Mouse (Mus musculus): Measurements from ENCODE around the gene Dnajc14.
"Not testable (repeated sequence)": the region's sequence is repeated elsewhere in the genome, so short reads cannot be mapped to it uniquely, and the experiment has no call there.

Dnajc14 gene

GRCm38 (mm10) chr10:128820217-128820616, 16.4 kb downstream of the Dnajc14 start:
- DNase-seq (ENCODE audit: low spot score in 2 of 2), result no peak

- DNase-seq (ENCODE audit: low spot score in 2 of 2), result peak; percentile 98 to 99
Observed at GRCm38 (mm10) chr10:128821358-128822056, 17.6 kb downstream of the Dnajc14 start, which contains the start of gene Ormdl2. Gene Ormdl2 (minus strand): TSS chr10:128821645.

DNA sequence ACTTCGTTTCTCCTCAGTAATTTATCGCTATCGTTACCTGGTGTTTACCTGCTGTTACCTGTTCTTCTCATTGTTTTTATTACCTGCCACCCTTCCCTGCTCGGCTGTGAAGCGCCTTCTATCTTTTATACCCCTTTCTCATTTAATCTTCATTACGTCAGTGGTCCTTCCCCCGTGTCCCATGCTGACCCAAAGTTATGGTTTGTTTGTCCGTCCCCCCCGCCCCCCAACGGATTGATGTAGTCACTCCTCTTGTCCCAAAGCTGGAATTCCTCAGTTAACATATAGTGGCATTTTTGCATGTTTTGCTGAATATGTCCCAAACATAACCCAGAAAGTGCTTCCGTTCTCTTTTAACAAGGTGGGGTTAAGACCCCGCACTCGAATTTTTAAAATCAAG, 18.3 kb downstream of the Dnajc14 start:
- DNase-seq (ENCODE audit: low spot score in 2 of 2), result no peak

DNA sequence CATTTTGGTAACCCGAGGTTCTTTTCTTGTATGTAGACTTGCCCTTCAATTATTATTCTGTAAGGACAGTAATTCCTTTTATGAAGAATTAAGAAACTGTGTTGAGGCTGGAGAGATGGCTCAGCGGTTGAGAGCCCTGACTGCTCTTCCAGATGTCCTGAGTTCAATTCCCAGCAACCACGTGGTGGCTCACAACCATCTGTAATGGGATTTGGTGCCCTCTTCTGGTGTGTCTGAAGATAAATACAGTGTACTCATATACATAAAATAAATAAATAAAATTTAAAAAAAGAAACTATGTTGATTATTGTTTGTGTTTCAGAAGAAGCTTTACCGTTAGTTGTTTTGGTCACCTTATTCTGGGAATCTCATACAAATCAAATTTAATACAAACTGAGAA, 19.2 kb downstream of the Dnajc14 start:
- not testable (repeated sequence) for DNase-seq (ENCODE audit: low spot score in 2 of 2)

DNA sequence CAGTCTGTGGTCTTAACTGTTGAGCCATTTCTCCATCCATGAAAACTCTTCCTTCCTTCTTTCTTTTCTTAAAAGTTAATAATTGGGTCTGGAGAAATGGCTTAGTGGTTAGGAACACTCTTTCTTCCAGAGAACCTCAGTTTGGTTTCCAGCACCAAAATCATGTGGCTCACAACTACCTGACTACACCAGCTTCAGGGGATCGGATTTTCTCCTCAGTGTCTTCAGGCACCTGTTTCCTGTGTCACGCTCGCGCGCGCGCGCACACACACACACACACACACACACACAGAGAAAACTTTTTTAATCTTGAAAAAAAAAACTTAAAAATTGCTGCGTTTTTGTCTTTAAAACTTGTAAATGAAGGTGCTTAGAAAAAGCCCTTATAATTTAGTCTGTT, 20.0 kb downstream of the Dnajc14 start:
- DNase-seq (ENCODE audit: low spot score in 2 of 2), result no peak

DNA sequence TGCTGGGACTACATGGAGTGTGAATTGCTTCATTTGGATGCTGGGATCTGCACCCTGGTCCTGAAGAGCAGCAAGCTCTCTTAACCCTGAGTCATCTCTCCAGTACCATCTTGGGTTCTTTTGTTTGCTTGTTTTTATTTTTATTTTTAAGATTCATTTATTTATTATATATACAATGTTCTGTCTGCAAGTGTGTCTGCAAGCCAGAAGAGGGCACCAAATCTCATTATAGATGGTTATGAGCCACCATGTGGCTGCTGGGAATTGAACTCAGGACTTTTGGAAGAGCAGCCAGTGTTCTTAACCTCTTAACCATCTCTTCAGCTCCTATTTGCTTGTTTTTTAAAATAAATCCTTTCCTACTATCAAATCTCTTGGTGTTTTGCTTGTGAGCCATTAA, 33.5 kb downstream of the Dnajc14 start:
- DNase-seq (ENCODE audit: low spot score in 2 of 2), result no peak

DNA sequence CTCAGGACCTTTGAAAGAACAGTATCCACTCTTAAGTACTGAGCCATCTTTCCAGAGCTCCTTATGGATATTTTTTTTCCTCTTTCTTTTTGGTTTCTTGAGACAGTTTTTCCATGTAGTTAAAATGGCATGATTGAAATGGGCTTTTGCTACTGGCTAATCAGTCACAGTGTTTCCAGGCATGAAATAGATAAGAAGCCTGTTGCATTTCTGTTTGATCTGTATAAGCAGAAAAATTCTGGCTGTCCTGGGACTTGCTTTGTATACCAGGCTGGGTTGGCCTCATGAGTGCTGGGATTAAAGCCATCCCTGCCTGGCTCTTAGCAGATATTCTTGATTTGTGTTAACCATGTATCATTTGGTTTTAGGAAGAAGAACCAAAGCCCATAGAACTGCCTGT, 35.6 kb downstream of the Dnajc14 start:
- no peak for DNase-seq (ENCODE audit: low spot score in 2 of 2)

DNA sequence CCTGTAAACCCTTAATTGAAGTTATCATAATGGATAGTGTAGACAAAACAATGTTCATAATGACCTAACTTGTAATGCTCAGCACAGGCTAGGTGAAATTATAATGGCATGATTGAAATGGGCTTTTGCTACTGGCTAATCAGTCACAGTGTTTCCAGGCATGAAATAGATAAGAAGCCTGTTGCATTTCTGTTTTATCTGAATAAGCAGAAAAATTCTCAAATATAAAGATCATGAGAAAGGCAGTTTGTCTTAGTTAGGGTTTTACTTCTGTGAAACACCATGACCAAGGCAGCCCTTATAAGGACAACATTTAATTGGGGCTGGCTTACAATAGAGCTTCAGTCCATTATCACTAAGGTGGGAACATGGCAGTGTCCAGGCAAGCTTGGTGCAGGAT, 36.8 kb downstream of the Dnajc14 start:
- DNase-seq (ENCODE audit: low spot score in 2 of 2), result no peak

GRCm38 (mm10) chr10:128843260-128843659, 39.4 kb downstream of the Dnajc14 start:
- DNase-seq (ENCODE audit: low spot score in 2 of 2), result no peak

DNA sequence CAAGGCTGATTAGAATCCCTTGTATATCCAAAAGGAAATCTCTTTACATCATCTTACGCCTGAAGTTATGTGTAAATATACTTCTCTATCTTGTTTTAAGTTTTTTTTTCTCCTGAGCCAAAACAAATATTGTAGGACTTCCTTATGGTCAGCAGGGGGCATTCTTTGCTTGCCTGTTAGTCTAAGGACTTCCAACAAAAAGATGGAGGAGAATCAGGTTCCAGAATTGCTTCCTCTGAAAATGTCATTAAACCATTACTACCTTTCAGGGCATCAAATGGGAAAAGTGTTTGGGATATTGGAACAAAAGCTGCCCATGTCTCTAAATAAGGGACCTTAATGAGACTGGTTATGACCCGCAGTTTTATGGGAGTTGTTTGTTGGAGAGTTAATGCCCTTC, 41.7 kb downstream of the Dnajc14 start:
- DNase-seq (ENCODE audit: low spot score in 2 of 2), result no peak

- no peak for DNase-seq (ENCODE audit: low spot score in 2 of 2)
Observed at GRCm38 (mm10) chr10:128846664-128847063, 42.8 kb downstream of the Dnajc14 start.

GRCm38 (mm10) chr10:128848426-128848825, 44.6 kb downstream of the Dnajc14 start:
- DNase-seq (ENCODE audit: low spot score in 2 of 2), result no peak

GRCm38 (mm10) chr10:128850339-128850738, 46.5 kb downstream of the Dnajc14 start:
- DNase-seq (ENCODE audit: low spot score in 2 of 2), result no peak

DNA sequence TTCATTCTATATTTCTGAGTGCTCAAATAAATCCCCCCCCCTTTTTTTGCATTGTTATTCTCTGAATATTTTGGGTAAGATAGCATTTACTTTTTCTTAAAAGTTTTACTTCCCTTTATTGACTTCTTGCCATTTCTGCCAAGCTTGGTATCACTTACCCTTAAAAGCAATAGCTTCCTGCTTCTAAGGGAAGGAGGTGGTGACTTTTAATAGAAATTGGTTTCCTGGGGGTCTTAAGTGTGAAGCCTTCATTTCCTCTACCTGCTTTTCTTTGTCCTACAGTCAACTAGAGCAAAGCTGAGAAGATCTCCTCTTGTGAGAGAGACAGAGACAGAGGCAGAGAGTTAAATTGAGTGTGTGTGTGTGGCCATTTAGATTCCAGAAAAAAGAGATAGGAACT, 57.3 kb downstream of the Dnajc14 start:
- DNase-seq (ENCODE audit: low spot score in 2 of 2), result no peak

- no peak for DNase-seq (ENCODE audit: low spot score in 2 of 2)
Observed at GRCm38 (mm10) chr10:128866042-128866441, 62.2 kb downstream of the Dnajc14 start.

DNA sequence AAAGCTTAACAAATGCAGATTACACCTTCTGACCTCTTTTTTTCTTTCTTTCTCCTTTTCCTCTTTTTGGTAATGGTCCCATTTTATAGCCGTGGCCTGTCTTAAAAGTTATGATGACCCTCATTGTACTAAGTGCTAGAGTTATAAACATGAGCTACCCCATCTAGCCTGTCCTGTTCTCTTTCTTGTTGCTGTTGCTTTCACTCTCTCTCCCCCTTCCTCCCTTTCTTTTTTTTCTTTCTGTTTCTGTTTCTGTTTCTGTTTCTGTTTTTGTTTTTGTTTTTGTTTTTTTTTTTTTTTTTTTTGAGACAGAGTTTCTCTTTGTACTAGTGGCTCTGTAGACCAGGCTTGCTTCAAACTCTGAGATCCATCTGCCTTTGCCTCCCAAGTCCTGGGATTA, 62.7 kb downstream of the Dnajc14 start:
- DNase-seq (ENCODE audit: low spot score in 2 of 2), result no peak

Data from frontal cortex, postnatal 14 days (tissue).